Mouse (Mus musculus): ENCODE measurements at regions not wholly inside any gene's neighbourhood (a gene's known extent, or its start where the extent isn't known, plus 50 kb on each side); places are given as distances from the start of the nearest gene placed in this dataset.

- WGBS, result 85% methylated on average over 1 of the region's 1 CpGs
- no peak overlapping the region for H3K4me3 ChIP-seq
- H3K36me3 ChIP-seq, result no peaks in the 10 kb centered on the region
- H3K9ac ChIP-seq, result no peak overlapping the region
- no peak overlapping the region for H3K27ac ChIP-seq (replicated peaks)
- no peaks in the 10 kb centered on the region for H3K4me1 ChIP-seq
- no peak overlapping the region for H3K4me2 ChIP-seq
- H3K9me3 ChIP-seq, result no peaks in the 10 kb centered on the region
- no peak for ATAC-seq (ENCODE audit: extremely low read depth, insufficient number of reproducible peaks, low FRiP score, low TSS enrichment)
- H3K27me3 ChIP-seq (replicated peaks), result no peaks in the 10 kb centered on the region
These were observed 595.4 kb downstream of the Sema5a start for GRCm38 (mm10) chr15:32839966-32840365.
